Comparison of ENCODE assay signal across 19 mouse cellular contexts in the genomic region with DNA sequence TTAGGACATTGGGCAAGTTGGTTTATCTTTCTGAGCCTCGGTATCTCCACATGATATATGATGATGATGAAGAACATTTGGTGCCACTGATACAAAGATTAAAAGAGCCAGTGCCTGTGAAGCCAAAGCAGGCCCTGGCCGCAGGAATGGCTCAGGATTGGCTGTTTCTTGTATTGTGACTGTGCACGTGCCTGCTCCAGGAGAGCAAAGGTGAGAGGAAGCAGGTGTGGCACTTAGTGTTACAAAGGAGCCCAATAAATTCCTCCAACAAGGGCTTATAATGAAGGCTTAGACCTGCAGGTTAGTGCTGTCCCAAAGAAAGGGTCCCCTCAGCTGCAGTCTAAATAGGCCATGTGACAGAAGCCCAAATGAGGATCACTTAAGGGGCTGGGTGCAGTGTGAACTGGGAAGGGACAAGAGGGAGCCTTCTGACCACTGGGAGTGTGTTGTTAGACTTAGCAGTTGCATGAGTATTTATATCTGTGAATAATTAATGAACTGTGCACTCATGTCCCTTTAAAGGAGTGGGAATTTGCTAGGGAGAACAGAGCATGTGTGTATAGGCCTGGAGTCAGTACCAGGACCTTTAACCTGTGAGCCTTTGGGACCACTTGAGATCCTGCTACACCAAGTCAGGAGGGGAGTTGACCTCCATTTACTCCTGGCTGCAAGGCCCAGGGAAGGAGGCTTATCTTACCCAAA. TPM values are rescaled to one million over a fixed set of nuclear protein-coding genes. Genes with fewer than 3 reads are reported as not detected.
"Had no signal": no experiment of that assay in that cellular context is flagged by ENCODE, and none has a peak within 500 bp of the region (broad histone marks: within the 10 kb centered on the region; RNA-seq: fewer than 3 reads in every experiment).

No protein-coding gene starts in this region.

- ATAC-seq: midbrain, embryonic 13.5 days had no signal

- H3K27me3 ChIP-seq: midbrain, embryonic 13.5 days had no signal

- H3K27ac ChIP-seq: hindbrain, embryonic 14.5 days; layer of hippocampus, adult 2 months; limb, embryonic 10.5 days; liver, embryonic 14.5 days; midbrain, embryonic 13.5 days had no signal

- H3K9ac ChIP-seq: hindbrain, embryonic 14.5 days; liver, embryonic 14.5 days; midbrain, embryonic 13.5 days had no signal

- DNase-seq: kidney, adult 18-20 months; kidney, postnatal 25 days; lung, adult 2 months; lung, postnatal 10 days; right cerebral cortex, postnatal 14 days; thymus, adult 2 months; thymus, postnatal 36 days had no signal

- H3K4me3 ChIP-seq: layer of hippocampus, adult 2 months; limb, embryonic 10.5 days; midbrain, embryonic 13.5 days had no signal

- H3K9me3 ChIP-seq: limb, embryonic 10.5 days; midbrain, embryonic 13.5 days had no signal

- H3K4me2 ChIP-seq: hindbrain, embryonic 14.5 days; midbrain, embryonic 13.5 days had no signal

RNA-seq across cellular contexts. Expression of a gene that starts 34.5 kb away (rescaled TPM):
- total RNA-seq: layer of hippocampus, adult 2 months; layer of hippocampus, postnatal 10 days; left cerebral cortex, adult 18-20 months; left cerebral cortex, postnatal 10 days; megakaryocyte progenitor cell, adult 5-6 weeks; midbrain, postnatal 0 days had no signal
- polyA plus RNA-seq: hindbrain, embryonic 14.5 days; kidney, embryonic 16.5 days; limb, embryonic 10.5 days; liver, embryonic 14.5 days; lung, adult 2 months; midbrain, embryonic 13.5 days; neural tube, embryonic 14.5 days; thymus, adult 2 months had no signal

RNA-seq across cellular contexts. Expression of a gene that starts 40.1 kb away (rescaled TPM):
- polyA plus RNA-seq: liver, embryonic 14.5 days; lung, adult 2 months; neural tube, embryonic 14.5 days had no signal
